Mouse (Mus musculus) intestine, embryonic 15.5 days (tissue): Measurements from ENCODE around the gene Ankrd27. TPM values are rescaled to one million over a fixed set of nuclear protein-coding genes. Genes with fewer than 3 reads are reported as not detected.
A peak's percentile ranks its signal among the peaks of the same experiment; 100 is the strongest.
"Not testable (repeated sequence)": the region's sequence is repeated elsewhere in the genome, so short reads cannot be mapped to it uniquely, and the experiment has no call there.

Source experiments
- ATAC-seq: fragments of 200-750 bp; cut with Nextera tagmentation; 2 replicates; pipeline ENCODE4 v1.8.0; 2017; ENCODE audit warnings: moderate TSS enrichment, moderate library complexity
- H3K27ac ChIP-seq: fragments of 300-500 bp; sonication (generic); 2 replicates; pipeline ENCODE4 v1.5.1; 2015; ENCODE audit warnings: mild to moderate bottlenecking, inconsistent platforms
- H3K27me3 ChIP-seq: fragments of 300-500 bp; sonication (generic); replicated peaks from 2 replicates; pipeline ENCODE4 v1.6.1; 2015; ENCODE audit warnings: inconsistent platforms
- H3K36me3 ChIP-seq: fragments of 300-500 bp; sonication (generic); 2 replicates; pipeline ENCODE4 v1.6.1; 2015; ENCODE audit warnings: inconsistent platforms
- H3K4me1 ChIP-seq: fragments of 300-500 bp; sonication (generic); replicated peaks from 2 replicates; pipeline ENCODE4 v1.6.1; 2015; ENCODE audit warnings: inconsistent platforms
- H3K4me2 ChIP-seq: fragments of 300-500 bp; sonication (generic); replicated peaks from 2 replicates; pipeline ENCODE4 v1.6.1; 2015; ENCODE audit warnings: mild to moderate bottlenecking, inconsistent platforms
- H3K4me3 ChIP-seq: fragments of 300-500 bp; sonication (generic); replicated peaks from 2 replicates; pipeline ENCODE4 v1.5.1; 2015; ENCODE audit warnings: inconsistent platforms
- H3K9ac ChIP-seq: fragments of 300-500 bp; sonication (generic); 2 replicates; pipeline ENCODE4 v1.6.1; 2015; ENCODE audit warnings: inconsistent platforms
- H3K9me3 ChIP-seq: fragments of 300-500 bp; sonication (generic); 2 replicates; pipeline ENCODE4 v1.6.1; 2016; ENCODE audit warnings: inconsistent platforms
- WGBS: fragments of 180-500 bp; shearing (Covaris S2); methylation state at CpG from one replicate; pipeline ENCODE4 v1.1.7; 2015; 5-methylcytosine and 5-hydroxymethylcytosine counted together
- polyA plus RNA-seq: library from polyadenylated mRNA; unstranded; fragments of >200 nt; fragmentation: Nextera tagmentation; extraction: Ambion mirVana; gene quantifications from 2 replicates; pipeline ENCODE4 v1.2.1, GENCODE M21; 2015

Ankrd27 gene
- polyA plus RNA-seq, 1 experiment from 2014 or later = 38.0 TPM

- WGBS = 73% methylated on average over 11 of the region's 11 CpGs
- ATAC-seq = peak; percentile 14; the same call in 1 of the 2 replicates
- H3K36me3 ChIP-seq = no peaks in the 10 kb centered on the region
These were observed 23.0 kb upstream of the Ankrd27 start for GRCm38 (mm10) chr7:35563071-35563470.

GRCm38 (mm10) chr7:35564067-35564865 lies 21.8 kb upstream of the Ankrd27 start:
- Histone ChIP-seq H3K27ac (no peak overlapping the region), H3K27me3 (no peaks in the 10 kb centered on the region), H3K9me3 (no peaks in the 10 kb centered on the region), H3K4me3 (no peak overlapping the region), H3K4me1 (no peaks in the 10 kb centered on the region), H3K9ac (no peak overlapping the region), H3K36me3 (no peaks in the 10 kb centered on the region), H3K4me2 (no peak overlapping the region)
- ATAC-seq = no peak
- 80% methylated on average over 2 of the region's 2 CpGs for WGBS

More at GRCm38 (mm10) chr7:35563071-35563470, 23.0 kb upstream of the Ankrd27 start:
- H3K4me2 ChIP-seq = no peak overlapping the region
- no peaks in the 10 kb centered on the region for H3K9me3 ChIP-seq
- H3K27ac ChIP-seq = no peak overlapping the region
- no peaks in the 10 kb centered on the region for H3K4me1 ChIP-seq
- no peak overlapping the region for H3K9ac ChIP-seq
- H3K27me3 ChIP-seq = no peaks in the 10 kb centered on the region
- H3K4me3 ChIP-seq = no peak overlapping the region

DNA sequence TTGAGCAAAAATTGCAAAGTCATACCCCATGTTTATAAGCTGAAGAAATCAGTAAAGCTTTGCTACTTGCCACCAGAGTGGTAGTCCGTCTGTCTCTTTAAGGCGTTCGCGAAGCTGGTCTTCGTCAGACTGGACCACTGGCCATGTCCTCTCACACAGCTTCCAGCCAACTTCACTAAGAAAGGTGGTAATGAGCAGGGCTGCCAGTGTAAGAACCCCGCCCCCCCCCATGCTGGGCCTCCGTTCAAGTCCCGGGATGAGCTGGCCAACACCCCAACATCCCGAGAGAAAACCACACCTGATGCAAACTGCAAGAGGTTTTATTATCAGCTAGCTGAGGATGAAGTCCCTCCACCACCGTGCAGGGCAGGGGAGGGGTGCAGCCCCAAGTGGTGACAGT lies 21.2 kb upstream of the Ankrd27 start:
- not testable (repeated sequence) for H3K4me1 ChIP-seq, H3K36me3 ChIP-seq, ATAC-seq, H3K27me3 ChIP-seq, H3K4me3 ChIP-seq, H3K27ac ChIP-seq, H3K9me3 ChIP-seq, H3K9ac ChIP-seq, H3K4me2 ChIP-seq
- 83% methylated on average over 10 of the region's 10 CpGs for WGBS

- not testable (repeated sequence) for H3K9ac ChIP-seq, H3K9me3 ChIP-seq, H3K27me3 ChIP-seq, H3K4me2 ChIP-seq, H3K4me1 ChIP-seq, H3K4me3 ChIP-seq, H3K27ac ChIP-seq, ATAC-seq, H3K36me3 ChIP-seq
- 78% methylated on average over 13 of the region's 13 CpGs for WGBS
These were observed 20.1 kb upstream of the Ankrd27 start for GRCm38 (mm10) chr7:35565965-35566364.

- not testable (repeated sequence) for H3K4me2 ChIP-seq, H3K36me3 ChIP-seq, H3K27me3 ChIP-seq, H3K27ac ChIP-seq, H3K4me3 ChIP-seq, H3K4me1 ChIP-seq, H3K9me3 ChIP-seq, ATAC-seq, H3K9ac ChIP-seq
- 82% methylated on average over 4 of the region's 4 CpGs for WGBS
These were observed 16.3 kb upstream of the Ankrd27 start for GRCm38 (mm10) chr7:35569724-35570123.

DNA sequence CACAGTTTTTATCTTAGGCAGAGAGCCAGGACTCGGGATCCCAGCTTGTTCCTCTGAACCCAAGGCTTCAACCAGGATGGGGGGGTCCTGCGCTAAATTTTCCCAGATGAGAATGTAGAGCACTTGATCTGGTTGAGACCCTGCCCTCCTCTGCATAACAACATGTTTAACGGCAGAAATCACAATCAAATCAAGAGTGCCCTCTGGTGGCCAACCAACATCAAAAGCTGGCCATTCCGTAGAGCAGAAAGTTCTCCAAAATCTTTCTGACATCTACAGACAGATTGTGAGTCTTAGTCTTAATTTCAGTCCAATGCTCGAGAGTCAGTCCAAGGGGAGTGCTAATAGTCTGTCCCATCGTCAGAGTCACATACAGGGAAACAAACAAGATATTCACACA lies 15.2 kb upstream of the Ankrd27 start:
- not testable (repeated sequence) for H3K9me3 ChIP-seq, H3K27ac ChIP-seq, H3K36me3 ChIP-seq, H3K4me1 ChIP-seq, H3K27me3 ChIP-seq, H3K9ac ChIP-seq, H3K4me3 ChIP-seq, H3K4me2 ChIP-seq, ATAC-seq
- 25% methylated on average over 6 of the region's 6 CpGs for whole genome bisulfite sequencing

GRCm38 (mm10) chr7:35579849-35580248 lies 6.2 kb upstream of the Ankrd27 start:
- H3K27me3 ChIP-seq = peaks cover 22% of the 10 kb centered on the region
- H3K4me2 ChIP-seq = no peak overlapping the region
- no peak overlapping the region for H3K27ac ChIP-seq
- no peak for ATAC-seq
- H3K9me3 ChIP-seq = no peaks in the 10 kb centered on the region
- H3K4me1 ChIP-seq = peaks cover 12% of the 10 kb centered on the region
- no peaks in the 10 kb centered on the region for H3K36me3 ChIP-seq
- WGBS = 35% methylated on average over 4 of the region's 4 CpGs
- no peak overlapping the region for H3K4me3 ChIP-seq
- H3K9ac ChIP-seq = no peak overlapping the region

DNA sequence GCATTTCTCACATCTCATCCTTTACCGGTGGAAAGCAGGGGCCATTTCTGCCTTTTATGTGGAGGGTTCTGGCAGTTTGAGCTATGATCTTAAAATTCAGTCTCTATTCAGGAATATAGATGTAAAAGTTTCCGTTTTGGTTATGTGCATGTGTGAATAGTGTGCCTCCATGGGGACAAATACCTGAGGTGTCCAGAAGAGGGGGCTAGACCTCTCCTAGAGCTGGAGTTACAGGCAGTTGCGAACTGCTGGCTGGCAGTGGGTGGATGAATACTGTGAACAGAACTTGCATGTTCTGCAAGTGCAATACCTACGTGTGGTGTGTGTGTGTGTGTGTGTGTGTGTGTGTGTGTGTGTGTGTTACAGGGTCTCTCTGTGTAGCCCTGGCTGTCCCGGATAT lies 3.3 kb upstream of the Ankrd27 start:
- ATAC-seq = no peak
- 72% methylated on average over 5 of the region's 5 CpGs for WGBS
- Histone ChIP-seq H3K9ac (no peak overlapping the region), H3K27ac (no peak overlapping the region), H3K36me3 (no peaks in the 10 kb centered on the region), H3K4me2 (no peak overlapping the region), H3K9me3 (no peaks in the 10 kb centered on the region), H3K27me3 (peaks cover 25% of the 10 kb centered on the region), H3K4me3 (no peak overlapping the region), H3K4me1 (peaks cover 25% of the 10 kb centered on the region)

GRCm38 (mm10) chr7:35583476-35584025 lies 2.5 kb upstream of the Ankrd27 start:
- WGBS = 15% methylated on average over 11 of the region's 11 CpGs
- no peak overlapping the region for H3K9ac ChIP-seq
- H3K4me2 ChIP-seq = peak overlapping the region; percentile 100; the same call in 1 of the 2 replicates
- no peaks in the 10 kb centered on the region for H3K36me3 ChIP-seq
- H3K9me3 ChIP-seq = no peaks in the 10 kb centered on the region
- no peak for ATAC-seq
- H3K27ac ChIP-seq = no peak overlapping the region
- H3K4me3 ChIP-seq = no peak overlapping the region
- H3K4me1 ChIP-seq = peaks cover 29% of the 10 kb centered on the region
- H3K27me3 ChIP-seq = peaks cover 25% of the 10 kb centered on the region

- Histone ChIP-seq H3K4me3 (peak overlapping the region; percentile 95), H3K27me3 (peaks cover 25% of the 10 kb centered on the region), H3K4me2 (peak overlapping the region; percentile 100), H3K4me1 (peaks cover 29% of the 10 kb centered on the region), H3K9ac (peak overlapping the region; percentile 86), H3K9me3 (no peaks in the 10 kb centered on the region), H3K36me3 (no peaks in the 10 kb centered on the region), H3K27ac (no peak overlapping the region)
- 6% methylated on average over 36 of the region's 36 CpGs for WGBS
- no peak for ATAC-seq
These were observed 1.8 kb upstream of the Ankrd27 start for GRCm38 (mm10) chr7:35584068-35584785.

GRCm38 (mm10) chr7:35584786-35585190 lies 1.3 kb upstream of the Ankrd27 start:
- ATAC-seq = no peak
- Histone ChIP-seq H3K4me2 (peak overlapping the region; percentile 100), H3K36me3 (no peaks in the 10 kb centered on the region), H3K9me3 (no peaks in the 10 kb centered on the region), H3K27ac (no peak overlapping the region), H3K27me3 (peaks cover 25% of the 10 kb centered on the region), H3K4me1 (peaks cover 29% of the 10 kb centered on the region), H3K9ac (peak overlapping the region; percentile 86), H3K4me3 (peak overlapping the region; percentile 95)
- WGBS = under 1% methylated on average over 50 of the region's 50 CpGs

DNA sequence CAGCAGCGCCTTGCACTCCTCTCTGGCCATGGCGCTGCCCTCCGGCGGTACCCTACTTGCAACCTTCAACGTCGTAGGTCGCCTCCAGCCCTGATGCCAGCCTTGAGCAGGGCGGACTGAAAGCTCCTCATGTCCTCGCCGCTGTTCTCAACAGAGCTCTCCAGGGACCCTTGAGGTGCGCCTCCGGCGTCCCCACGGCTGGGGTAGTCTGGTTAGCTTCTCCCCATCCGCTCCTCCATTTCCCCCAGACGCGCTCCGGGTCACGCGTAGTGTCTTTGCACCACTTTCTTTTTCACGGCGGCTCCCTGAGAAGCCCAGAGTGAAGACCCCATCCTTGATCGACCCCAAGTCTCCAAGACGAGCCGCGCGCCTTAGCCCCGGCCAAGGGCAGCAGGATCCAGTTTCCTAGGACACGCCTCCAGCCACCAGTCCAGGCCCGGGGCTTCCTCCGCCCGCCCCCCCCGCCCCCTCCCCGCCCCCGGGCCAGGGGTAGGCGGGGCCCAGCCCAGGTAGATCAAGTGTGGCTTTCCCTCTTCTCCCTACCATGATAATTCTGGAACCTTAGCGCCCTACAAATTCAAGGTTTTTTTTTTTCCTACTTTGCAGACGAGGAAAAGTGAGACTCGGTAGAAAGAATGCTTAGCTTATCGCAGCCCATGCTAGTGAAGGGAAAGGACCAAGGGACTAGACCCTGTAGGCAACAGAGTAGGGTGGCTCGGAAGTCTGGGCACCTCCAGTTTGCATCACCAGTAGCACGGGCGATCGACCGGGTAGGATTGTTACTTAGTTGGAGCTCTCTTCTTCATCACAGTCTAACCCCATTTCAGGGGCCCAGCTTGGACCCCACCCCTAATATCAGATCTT lies 621 bp upstream of the Ankrd27 start, which contains the start of gene Rgs9bp:
Rgs9bp (minus strand) TSS at position 392 of the 864 bp plus-strand sequence.
- H3K4me2 ChIP-seq = peak within 1 kb of the TSS; percentile 100

More for the DNA sequence above, 621 bp upstream of the Ankrd27 start, which contains the start of gene Rgs9bp:
- WGBS = under 1% methylated on average over 45 of the region's 45 CpGs
- H3K4me1 ChIP-seq = peaks cover 29% of the 10 kb centered on the region
- peak within 1 kb of the TSS; percentile 95 for H3K4me3 ChIP-seq
- no peaks in the 10 kb centered on the region for H3K9me3 ChIP-seq
- peaks cover 25% of the 10 kb centered on the region for H3K27me3 ChIP-seq
- peak within 1 kb of the TSS; percentile 77 for H3K27ac ChIP-seq
- H3K9ac ChIP-seq = peak within 1 kb of the TSS; percentile 86
- no peaks in the 10 kb centered on the region for H3K36me3 ChIP-seq
- peak; percentile 88 for ATAC-seq
